Mouse (Mus musculus) forebrain, embryonic 16.5 days (tissue): Measurements from ENCODE around the gene Wdr5. TPM values are rescaled to one million over a fixed set of nuclear protein-coding genes. Genes with fewer than 3 reads are reported as not detected.
A peak's percentile ranks its signal among the peaks of the same experiment; 100 is the strongest.

Experiments
- ATAC-seq: fragments of 200-750 bp; cut with Nextera tagmentation; 2 replicates; pipeline ENCODE4 v1.8.0; 2017; ENCODE audit warnings: mild to moderate bottlenecking, moderate library complexity
- H3K27ac ChIP-seq: fragments of 300-500 bp; sonication (generic); 2 replicates; pipeline ENCODE4 v1.5.1; 2014; ENCODE audit warnings: low read length, control low read depth
- H3K27me3 ChIP-seq: fragments of 300-500 bp; sonication (generic); replicated peaks from 2 replicates; pipeline ENCODE4 v1.6.1; 2014; ENCODE audit warnings: low read length; ENCODE audit not compliant: control insufficient read depth, insufficient read depth
- H3K36me3 ChIP-seq: fragments of 300-500 bp; sonication (generic); 2 replicates; pipeline ENCODE4 v1.6.1; 2014; ENCODE audit not compliant: control insufficient read depth, insufficient read depth
- H3K4me1 ChIP-seq: fragments of 300-500 bp; sonication (generic); replicated peaks from 2 replicates; pipeline ENCODE4 v1.6.1; 2014; ENCODE audit warnings: low read length; ENCODE audit not compliant: control insufficient read depth, insufficient read depth
- H3K4me2 ChIP-seq: fragments of 300-500 bp; sonication (generic); 2 replicates; pipeline ENCODE4 v1.6.1; 2014; ENCODE audit warnings: mild to moderate bottlenecking, low read length, control low read depth
- H3K4me3 ChIP-seq: fragments of 300-500 bp; sonication (generic); replicated peaks from 2 replicates; pipeline ENCODE4 v1.5.1; 2014; ENCODE audit warnings: mild to moderate bottlenecking, low read length, control low read depth
- H3K9ac ChIP-seq: fragments of 300-500 bp; sonication (generic); replicated peaks from 2 replicates; pipeline ENCODE4 v1.6.1; 2014; ENCODE audit warnings: low read depth, low read length, control low read depth
- H3K9me3 ChIP-seq: fragments of 300-500 bp; sonication (generic); 2 replicates; pipeline ENCODE4 v1.6.1; 2016; ENCODE audit warnings: low read length; ENCODE audit not compliant: control insufficient read depth
- WGBS: fragments of 180-500 bp; shearing (Covaris S2); extraction: QIAGEN DNeasy Blood & Tissue Kit; methylation state at CpG from one replicate; pipeline ENCODE4 v1.1.7; 2014; 5-methylcytosine and 5-hydroxymethylcytosine counted together
- polyA plus RNA-seq: library from polyadenylated mRNA; unstranded; fragments of >200 nt; fragmentation: Nextera tagmentation; extraction: Ambion mirVana; gene quantifications from 2 replicates; pipeline ENCODE4 v1.2.1, GENCODE M21; 2015

Wdr5 gene
- polyA plus RNA-seq, 1 experiment from 2014 or later, result 51.8 TPM

- Histone ChIP-seq H3K4me1 (peaks cover 43% of the 10 kb centered on the region), H3K9ac (peak overlapping the region; percentile 95), H3K4me2 (peak overlapping the region; percentile 83), H3K27me3 (no peaks in the 10 kb centered on the region), H3K36me3 (no peaks in the 10 kb centered on the region), H3K4me3 (peak overlapping the region; percentile 99), H3K9me3 (no peaks in the 10 kb centered on the region), H3K27ac (peak overlapping the region; percentile 95)
- peak; percentile 99 for ATAC-seq
- WGBS, result under 1% methylated on average over 70 of the region's 96 CpGs
Observed at GRCm38 (mm10) chr2:27475495-27476302, 39.3 kb upstream of the Wdr5 start.

GRCm38 (mm10) chr2:27476303-27477192 is 38.4 kb upstream of the Wdr5 start:
- H3K4me2 ChIP-seq, result peak overlapping the region; percentile 74
- peak overlapping the region; percentile 95 for H3K27ac ChIP-seq
- peak overlapping the region; percentile 95 for H3K9ac ChIP-seq
- no peaks in the 10 kb centered on the region for H3K27me3 ChIP-seq
- ATAC-seq, result no peak
- H3K4me1 ChIP-seq, result peaks cover 35% of the 10 kb centered on the region
- H3K36me3 ChIP-seq, result no peaks in the 10 kb centered on the region
- 19% methylated on average over 11 of the region's 11 CpGs for WGBS
- H3K4me3 ChIP-seq, result peak overlapping the region; percentile 99
- no peaks in the 10 kb centered on the region for H3K9me3 ChIP-seq

GRCm38 (mm10) chr2:27479821-27480220 is 35.1 kb upstream of the Wdr5 start:
- WGBS, result 78% methylated on average over 4 of the region's 4 CpGs
- H3K4me3 ChIP-seq, result no peak overlapping the region
- peaks cover 5% of the 10 kb centered on the region for H3K4me1 ChIP-seq
- H3K9me3 ChIP-seq, result no peaks in the 10 kb centered on the region
- H3K4me2 ChIP-seq, result no peak overlapping the region
- H3K9ac ChIP-seq, result no peak overlapping the region
- H3K27me3 ChIP-seq, result no peaks in the 10 kb centered on the region
- no peak overlapping the region for H3K27ac ChIP-seq
- no peak for ATAC-seq
- H3K36me3 ChIP-seq, result no peaks in the 10 kb centered on the region

- H3K36me3 ChIP-seq, result no peaks in the 10 kb centered on the region
- no peaks in the 10 kb centered on the region for H3K27me3 ChIP-seq
- peaks cover 5% of the 10 kb centered on the region for H3K4me1 ChIP-seq
- no peak overlapping the region for H3K4me3 ChIP-seq
- WGBS, result 74% methylated on average over 4 of the region's 4 CpGs
- ATAC-seq, result no peak
- no peak overlapping the region for H3K27ac ChIP-seq
- H3K9ac ChIP-seq, result no peak overlapping the region
- H3K9me3 ChIP-seq, result no peaks in the 10 kb centered on the region
- H3K4me2 ChIP-seq, result no peak overlapping the region
Observed at GRCm38 (mm10) chr2:27480367-27480766, 34.6 kb upstream of the Wdr5 start.

GRCm38 (mm10) chr2:27482265-27482861 is 32.6 kb upstream of the Wdr5 start:
- no peaks in the 10 kb centered on the region for H3K36me3 ChIP-seq
- H3K4me1 ChIP-seq, result no peaks in the 10 kb centered on the region
- no peak for ATAC-seq
- H3K27me3 ChIP-seq, result no peaks in the 10 kb centered on the region
- no peak overlapping the region for H3K4me3 ChIP-seq
- no peak overlapping the region for H3K4me2 ChIP-seq
- no peak overlapping the region for H3K9ac ChIP-seq
- no peaks in the 10 kb centered on the region for H3K9me3 ChIP-seq
- H3K27ac ChIP-seq, result no peak overlapping the region
- WGBS, result 76% methylated on average over 7 of the region's 7 CpGs

GRCm38 (mm10) chr2:27486725-27487124 is 28.2 kb upstream of the Wdr5 start:
- Histone ChIP-seq H3K9ac (no peak overlapping the region), H3K36me3 (no peaks in the 10 kb centered on the region), H3K4me2 (no peak overlapping the region), H3K27ac (no peak overlapping the region), H3K27me3 (no peaks in the 10 kb centered on the region), H3K9me3 (no peaks in the 10 kb centered on the region), H3K4me3 (no peak overlapping the region), H3K4me1 (no peaks in the 10 kb centered on the region)
- no peak for ATAC-seq
- WGBS, result 81% methylated on average over 4 of the region's 4 CpGs

GRCm38 (mm10) chr2:27487336-27488049 is 27.5 kb upstream of the Wdr5 start:
- Histone ChIP-seq H3K27ac (no peak overlapping the region), H3K9ac (no peak overlapping the region), H3K4me1 (no peaks in the 10 kb centered on the region), H3K9me3 (no peaks in the 10 kb centered on the region), H3K27me3 (no peaks in the 10 kb centered on the region), H3K4me2 (no peak overlapping the region), H3K4me3 (no peak overlapping the region), H3K36me3 (no peaks in the 10 kb centered on the region)
- WGBS, result 81% methylated on average over 3 of the region's 4 CpGs
- ATAC-seq, result no peak

GRCm38 (mm10) chr2:27488362-27488761 is 26.6 kb upstream of the Wdr5 start:
- Histone ChIP-seq H3K9me3 (no peaks in the 10 kb centered on the region), H3K9ac (no peak overlapping the region), H3K4me1 (no peaks in the 10 kb centered on the region), H3K4me2 (no peak overlapping the region), H3K27me3 (no peaks in the 10 kb centered on the region), H3K4me3 (no peak overlapping the region), H3K27ac (no peak overlapping the region), H3K36me3 (no peaks in the 10 kb centered on the region)
- no peak for ATAC-seq
- 97% methylated on average over 1 of the region's 1 CpGs for WGBS
